Mouse (Mus musculus) C2C12 (cell line): ENCODE data around the gene Sypl.

Experiments used
- CEBPB ChIP-seq: IDR thresholded peaks from one replicate; pipeline ENCODE4 v1.6.1; 2011; ENCODE audit warnings: low read depth, mild to moderate bottlenecking, control low read depth, moderate library complexity
- CTCF ChIP-seq: IDR thresholded peaks from one replicate; pipeline ENCODE4 v1.5.1; 2011; ENCODE audit not compliant: control insufficient read depth, insufficient read depth, insufficient read length
- FOSL1 ChIP-seq: IDR thresholded peaks from one replicate; pipeline ENCODE4 v1.8.0; 2011; ENCODE audit warnings: mild to moderate bottlenecking, low read length; ENCODE audit not compliant: poor library complexity, insufficient read depth, severe bottlenecking
- MAX ChIP-seq: IDR thresholded peaks from one replicate; pipeline ENCODE4 v1.6.1; 2011; ENCODE audit warnings: mild to moderate bottlenecking, control low read depth
- MYOG ChIP-seq: IDR thresholded peaks from one replicate; pipeline ENCODE4 v1.6.1; 2011; ENCODE audit not compliant: control insufficient read depth, insufficient read length; ENCODE audit errors: extremely low read depth
- USF1 ChIP-seq: IDR thresholded peaks from one replicate; pipeline ENCODE4 v1.6.1; 2011; ENCODE audit warnings: low read depth, mild to moderate bottlenecking, control low read depth, moderate library complexity

- TF ChIP-seq CTCF (no peak), MAX (no peak), CEBPB (no peak), USF1 (no peak), FOSL1 (no peak), MYOG (no peak)
These were observed 29.4 kb upstream of the Sypl start for GRCm38 (mm10) chr12:32924245-32924644.
